Comparison of ENCODE assay signal across 23 mouse cellular contexts in the genomic region with DNA sequence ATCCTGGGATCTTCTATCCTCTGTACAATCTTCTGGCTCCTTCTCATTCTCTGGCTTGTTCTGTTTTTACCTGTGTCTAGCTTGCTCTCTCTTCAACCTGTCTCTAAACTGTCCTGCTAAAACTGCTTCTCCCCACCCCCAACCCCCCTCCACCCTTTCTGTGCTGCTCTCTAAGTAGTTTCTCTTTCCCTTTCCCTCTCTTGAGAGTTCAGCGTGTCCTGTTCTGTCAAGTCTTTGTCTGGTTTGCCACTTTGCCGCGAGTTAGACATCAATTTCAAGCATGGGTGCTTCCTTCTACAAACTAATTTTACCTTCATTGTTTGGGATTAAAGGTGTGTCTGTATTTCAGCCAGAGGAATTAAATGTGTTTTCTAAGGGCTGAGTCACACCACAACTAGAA. TPM values are rescaled to one million over a fixed set of nuclear protein-coding genes. Genes with fewer than 3 reads are reported as not detected.
DNase-seq lines count a peak whose midpoint lies in the region; ATAC-seq lines count a peak whose summit lies in the region.
"Had no signal": no experiment of that assay in that cellular context is flagged by ENCODE, and none has a peak within 500 bp of the region (broad histone marks: within the 10 kb centered on the region; RNA-seq: fewer than 3 reads in every experiment).

No protein-coding gene starts in this region.

- no peak for ATAC-seq in forebrain, embryonic 14.5 days
- ATAC-seq in forebrain, embryonic 16.5 days = no peak
- peak; percentile 93 for ATAC-seq in activated CD4-positive, CD25-positive, alpha-beta regulatory T cell, adult 4 months
- ATAC-seq in liver, embryonic 16.5 days (ENCODE audit: low read depth) = no peak
- ATAC-seq in midbrain, embryonic 11.5 days (ENCODE audit: low FRiP score) = no peak
- ATAC-seq: forebrain, postnatal 0 days; midbrain, embryonic 13.5 days had no signal

- H3K9ac ChIP-seq in forebrain, embryonic 14.5 days (ENCODE audit: low read length) = peak overlapping the region; percentile 32
- no peak overlapping the region for H3K9ac ChIP-seq in forebrain, embryonic 16.5 days (replicated peaks; ENCODE audit: low read depth, low read length)
- 0 out of 2 replicates have a peak overlapping the region, but pooled peaks have one; percentile 31 for H3K9ac ChIP-seq in liver, embryonic 16.5 days (ENCODE audit: low read depth, low read length)
- no peak overlapping the region for H3K9ac ChIP-seq in midbrain, embryonic 11.5 days (ENCODE audit: low read length)
- H3K9ac ChIP-seq: forebrain, postnatal 0 days; hindbrain, embryonic 13.5 days; limb, embryonic 12.5 days; lung, embryonic 15.5 days; midbrain, embryonic 13.5 days had no signal

- H3K27ac ChIP-seq in forebrain, embryonic 14.5 days (ENCODE audit: low read depth, low read length) = no peak overlapping the region
- no peak overlapping the region for H3K27ac ChIP-seq in forebrain, embryonic 16.5 days (ENCODE audit: low read length)
- H3K27ac ChIP-seq in liver, embryonic 16.5 days (ENCODE audit: low read length) = peak overlapping the region; percentile 59
- H3K27ac ChIP-seq in midbrain, embryonic 11.5 days (ENCODE audit: low read depth, low read length) = no peak overlapping the region
- no peak overlapping the region for H3K27ac ChIP-seq in hindbrain, embryonic 10.5 days
- H3K27ac ChIP-seq: embryonic facial prominence, embryonic 10.5 days; hindbrain, embryonic 13.5 days; kidney, postnatal 0 days; left cerebral cortex, adult 2 months; limb, embryonic 12.5 days; lung, embryonic 15.5 days; midbrain, embryonic 13.5 days had no signal

- H3K4me3 ChIP-seq in forebrain, embryonic 14.5 days (ENCODE audit: low read depth, low read length) = no peak overlapping the region
- no peak overlapping the region for H3K4me3 ChIP-seq in forebrain, embryonic 16.5 days (replicated peaks; ENCODE audit: low read length)
- peak overlapping the region; percentile 6; the same call in 1 of the 2 replicates for H3K4me3 ChIP-seq in liver, embryonic 16.5 days (ENCODE audit: low read depth, low read length)
- H3K4me3 ChIP-seq in midbrain, embryonic 11.5 days (ENCODE audit: low read depth, low read length) = no peak overlapping the region
- H3K4me3 ChIP-seq in hindbrain, embryonic 10.5 days = no peak overlapping the region
- H3K4me3 ChIP-seq: embryonic facial prominence, embryonic 10.5 days; hindbrain, embryonic 13.5 days; left cerebral cortex, adult 2 months; limb, embryonic 12.5 days; lung, embryonic 15.5 days; midbrain, embryonic 13.5 days; myocyte had no signal

- no peaks in the 10 kb centered on the region for H3K27me3 ChIP-seq in forebrain, embryonic 14.5 days (replicated peaks; ENCODE audit: control insufficient read depth, insufficient read depth, low read length)
- no peaks in the 10 kb centered on the region for H3K27me3 ChIP-seq in forebrain, embryonic 16.5 days (replicated peaks; ENCODE audit: control insufficient read depth, insufficient read depth, low read length)
- no peaks in the 10 kb centered on the region for H3K27me3 ChIP-seq in liver, embryonic 16.5 days (ENCODE audit: control insufficient read depth, insufficient read depth, low read depth, low read length)
- H3K27me3 ChIP-seq in midbrain, embryonic 11.5 days (ENCODE audit: control insufficient read depth, insufficient read depth, low read length) = no peaks in the 10 kb centered on the region
- no peaks in the 10 kb centered on the region for H3K27me3 ChIP-seq in hindbrain, embryonic 10.5 days (ENCODE audit: insufficient read depth, poor library complexity, severe bottlenecking)
- H3K27me3 ChIP-seq: hindbrain, embryonic 13.5 days; limb, embryonic 12.5 days; lung, embryonic 15.5 days; midbrain, embryonic 13.5 days had no signal

- H3K36me3 ChIP-seq in forebrain, embryonic 14.5 days (ENCODE audit: control insufficient read depth, insufficient read depth, low read length) = peaks cover 39% of the 10 kb centered on the region
- H3K36me3 ChIP-seq in forebrain, embryonic 16.5 days (ENCODE audit: control insufficient read depth, insufficient read depth) = peaks cover 28% of the 10 kb centered on the region
- H3K36me3 ChIP-seq in liver, embryonic 16.5 days (ENCODE audit: control insufficient read depth, insufficient read depth) = peaks cover 20% of the 10 kb centered on the region
- peaks cover 9% of the 10 kb centered on the region for H3K36me3 ChIP-seq in midbrain, embryonic 11.5 days (ENCODE audit: control insufficient read depth, insufficient read depth, low read length)
- H3K36me3 ChIP-seq in hindbrain, embryonic 10.5 days = peaks cover 45% of the 10 kb centered on the region

- peaks cover 5% of the 10 kb centered on the region; the same call in 1 of the 2 replicates for H3K4me1 ChIP-seq in forebrain, embryonic 14.5 days (ENCODE audit: control insufficient read depth, insufficient read depth, low read length)
- H3K4me1 ChIP-seq in forebrain, embryonic 16.5 days (replicated peaks; ENCODE audit: control insufficient read depth, insufficient read depth, low read length) = peaks cover 11% of the 10 kb centered on the region
- H3K4me1 ChIP-seq in liver, embryonic 16.5 days (ENCODE audit: control insufficient read depth, low read depth, low read length) = peaks cover 32% of the 10 kb centered on the region
- peaks cover 6% of the 10 kb centered on the region for H3K4me1 ChIP-seq in midbrain, embryonic 11.5 days (ENCODE audit: control insufficient read depth, insufficient read depth, low read length)
- H3K4me1 ChIP-seq in hindbrain, embryonic 10.5 days (replicated peaks) = peaks cover 9% of the 10 kb centered on the region

- 36% methylated on average over 3 of the region's 3 CpGs for WGBS in forebrain, embryonic 14.5 days
- 36% methylated on average over 3 of the region's 3 CpGs for WGBS in forebrain, embryonic 16.5 days
- WGBS in liver, embryonic 16.5 days (ENCODE audit: insufficient replicate concordance) = 68% methylated on average over 3 of the region's 3 CpGs
- 67% methylated on average over 3 of the region's 3 CpGs for WGBS in midbrain, embryonic 11.5 days
- 79% methylated on average over 3 of the region's 3 CpGs for WGBS in hindbrain, embryonic 10.5 days

- no peak for DNase-seq in forebrain, embryonic 14.5 days (ENCODE audit: low spot score)
- DNase-seq in A20 (ENCODE audit: low read depth, low spot score) = peak; percentile 32
- DNase-seq in retina, embryonic 14.5 days (ENCODE audit: low spot score) = no peak
- no peak for DNase-seq in midbrain, embryonic 11.5 days (ENCODE audit: low spot score, missing footprints)
- no peak for DNase-seq in hindbrain, embryonic 10.5 days (ENCODE audit: low spot score)
- DNase-seq: adrenal gland, postnatal 10 days; cerebellum, adult 11-12 months; forebrain, postnatal 0 days; gastrocnemius, adult 2 months; kidney, adult 11 months had no signal

- no peaks in the 10 kb centered on the region for H3K9me3 ChIP-seq in forebrain, embryonic 14.5 days (replicated peaks; ENCODE audit: control insufficient read depth, low read length)
- no peaks in the 10 kb centered on the region for H3K9me3 ChIP-seq in forebrain, embryonic 16.5 days (ENCODE audit: control insufficient read depth, low read length)
- H3K9me3 ChIP-seq in liver, embryonic 16.5 days (replicated peaks; ENCODE audit: control insufficient read depth, low read length) = no peaks in the 10 kb centered on the region
- no peaks in the 10 kb centered on the region for H3K9me3 ChIP-seq in midbrain, embryonic 11.5 days (ENCODE audit: control insufficient read depth, low read length)
- H3K9me3 ChIP-seq in hindbrain, embryonic 10.5 days = no peaks in the 10 kb centered on the region
- H3K9me3 ChIP-seq: embryonic facial prominence, embryonic 10.5 days; hindbrain, embryonic 13.5 days; limb, embryonic 12.5 days; lung, embryonic 15.5 days; midbrain, embryonic 13.5 days had no signal

- H3K4me2 ChIP-seq in forebrain, embryonic 14.5 days (ENCODE audit: low read length) = no peak overlapping the region
- H3K4me2 ChIP-seq in forebrain, embryonic 16.5 days (ENCODE audit: low read length) = no peak overlapping the region
- H3K4me2 ChIP-seq in liver, embryonic 16.5 days (ENCODE audit: low read depth, low read length) = peak overlapping the region; percentile 41
- no peak overlapping the region for H3K4me2 ChIP-seq in midbrain, embryonic 11.5 days
- H3K4me2 ChIP-seq: hindbrain, embryonic 13.5 days; limb, embryonic 12.5 days; lung, embryonic 15.5 days; midbrain, embryonic 13.5 days had no signal

RNA-seq across cellular contexts. Expression of a gene that starts 5.7 kb away (rescaled TPM):
- polyA plus RNA-seq in forebrain, embryonic 14.5 days (2014; fragmentation: Nextera tagmentation; extraction: Ambion mirVana) = 501 and 584 TPM in 2 replicates
- 432 and 443 TPM in 2 replicates for polyA plus RNA-seq in forebrain, embryonic 16.5 days (2015; fragmentation: Nextera tagmentation; extraction: Ambion mirVana)
- 100 to 1,000 TPM; 372 to 427 TPM for polyA plus RNA-seq in activated CD4-positive, CD25-positive, alpha-beta regulatory T cell, adult 4 months (2017; shearing (Covaris generic))
- polyA plus RNA-seq in liver, embryonic 16.5 days (2015; fragmentation: Nextera tagmentation; extraction: Ambion mirVana) = 222 and 248 TPM in 2 replicates
- polyA plus RNA-seq in midbrain, embryonic 11.5 days (2014; fragmentation: Nextera tagmentation; extraction: Ambion mirVana) = 523 and 552 TPM in 2 replicates
- polyA plus RNA-seq in hindbrain, embryonic 10.5 days (2016; fragmentation: Nextera tagmentation; extraction: Ambion mirVana) = 581 and 598 TPM in 2 replicates

RNA-seq across cellular contexts. Expression of a gene that starts 53.0 kb away (rescaled TPM):
- 0.69 and 1.0 TPM in 2 replicates for polyA plus RNA-seq in forebrain, embryonic 14.5 days (2014; fragmentation: Nextera tagmentation; extraction: Ambion mirVana)
- polyA plus RNA-seq in forebrain, embryonic 16.5 days (2015; fragmentation: Nextera tagmentation; extraction: Ambion mirVana) = 0.34 and 0.75 TPM in 2 replicates
- not detected for polyA plus RNA-seq in activated CD4-positive, CD25-positive, alpha-beta regulatory T cell, adult 4 months (2017; shearing (Covaris generic))
- polyA plus RNA-seq in liver, embryonic 16.5 days (2015; fragmentation: Nextera tagmentation; extraction: Ambion mirVana) = not detected in 2 replicates
- 1.5 and 1.6 TPM in 2 replicates for polyA plus RNA-seq in midbrain, embryonic 11.5 days (2014; fragmentation: Nextera tagmentation; extraction: Ambion mirVana)
- polyA plus RNA-seq in hindbrain, embryonic 10.5 days (2016; fragmentation: Nextera tagmentation; extraction: Ambion mirVana) = 0.73 and 1.8 TPM in 2 replicates
- polyA plus RNA-seq: embryonic facial prominence, embryonic 10.5 days; heart, postnatal 0 days; kidney, postnatal 0 days; limb, embryonic 12.5 days; stomach, embryonic 14.5 days had no signal

Comparison
In these comparisons a context has a peak if more than half of its experiments do, and no peak if none do; other contexts are left out.
1. H3K9ac ChIP-seq: peak in forebrain, embryonic 14.5 days (single experiment) and liver, embryonic 16.5 days (single experiment); none in forebrain, embryonic 16.5 days (single experiment) and midbrain, embryonic 11.5 days (single experiment).